Mouse (Mus musculus) small intestine, adult 2 months (tissue): ENCODE data around the gene Mre11a.

ENCODE experiments used
- CTCF ChIP-seq: fragments of 200-500 bp; IDR thresholded peaks from 2 replicates; pipeline ENCODE4 v1.5.1; 2012; ENCODE audit warnings: low read depth, mild to moderate bottlenecking, control low read depth, inconsistent platforms, low read length, moderate library complexity, mixed read lengths; ENCODE audit not compliant: insufficient replicate concordance, insufficient read length; ENCODE audit errors: extremely low read depth
- POLR2A ChIP-seq: fragments of 200-500 bp; IDR thresholded peaks from 2 replicates; pipeline ENCODE4 v1.6.1; 2012; ENCODE audit warnings: low read depth, mild to moderate bottlenecking, control low read depth, inconsistent platforms, low read length, moderate library complexity

GRCm38 (mm10) chr9:14868326-14868725 lies 83.9 kb downstream of the Mre11a start:
- TF ChIP-seq POLR2A (no peak), CTCF (no peak)
